ENCODE assay signal across 8 mouse cellular contexts in genomic region chr11:65269851-65270473, GRCm38 (mm10). TPM values are rescaled to one million over a fixed set of nuclear protein-coding genes. Genes with fewer than 3 reads are reported as not detected.
A peak's percentile ranks its signal among the peaks of the same experiment; 100 is the strongest.
DNase-seq lines count a peak whose midpoint lies in the region; TF ChIP-seq lines count a peak whose summit lies in the region.

TSS of gene Myocd (minus strand) at chr11:65269989.

- DNase-seq in gastrocnemius, postnatal 14 days: peak; percentile 11
- DNase-seq in gastrocnemius, adult 8-10 months (ENCODE audit: low spot score in 2 of 2): no peak
- peak; percentile 19 to 36 for DNase-seq in adrenal gland, postnatal 36 days
- peak; percentile 46 for DNase-seq in forelimb bud, embryonic 11.5 days (ENCODE audit: low read depth, low spot score)
- peak; percentile 8 for DNase-seq in hindlimb bud, embryonic 11.5 days (ENCODE audit: extremely low spot score, low read depth, low spot score)
- peak; percentile 76 for DNase-seq in midbrain, embryonic 10.5 days (ENCODE audit: low spot score)
- DNase-seq in frontal cortex, adult 2 months (ENCODE audit: extremely low spot score in 1 of 2, low spot score in 1 of 2): no peak

- H3K4me1 ChIP-seq in midbrain, embryonic 10.5 days: peaks cover 25% of the 10 kb centered on the region
- peaks cover 8% of the 10 kb centered on the region for H3K4me1 ChIP-seq in testis, adult 2 months (ENCODE audit: control insufficient read depth, insufficient read depth, low read length)

- no peaks in the 10 kb centered on the region for H3K36me3 ChIP-seq in midbrain, embryonic 10.5 days
- no peaks in the 10 kb centered on the region for H3K36me3 ChIP-seq in testis, adult 2 months (ENCODE audit: control insufficient read depth, insufficient read depth, low read length)

- H3K9me3 ChIP-seq in midbrain, embryonic 10.5 days (replicated peaks): no peaks in the 10 kb centered on the region

- TF ChIP-seq CTCF in testis, adult 2 months (IDR thresholded peaks at IDR 0.05; ENCODE audit: control insufficient read depth, insufficient read depth, insufficient replicate concordance, low read depth, low read length): no peak

- H3K27me3 ChIP-seq in midbrain, embryonic 10.5 days (ENCODE audit: low read depth, poor library complexity, severe bottlenecking): peaks cover 37% of the 10 kb centered on the region
- H3K27me3 ChIP-seq in testis, adult 2 months (ENCODE audit: control insufficient read depth, insufficient read depth, low read length): no peaks in the 10 kb centered on the region; the same call in 1 of the 2 replicates

- H3K4me3 ChIP-seq in midbrain, embryonic 10.5 days: peak within 1 kb of the TSS; percentile 63
- peak within 1 kb of the TSS; percentile 25 for H3K4me3 ChIP-seq in testis, adult 2 months (ENCODE audit: control insufficient read depth, low read depth, low read length)

- TF ChIP-seq POLR2A in testis, adult 2 months (IDR thresholded peaks at IDR 0.05; ENCODE audit: control insufficient read depth, low read depth, low read length): no peak

- intact Hi-C loops in gastrocnemius, postnatal 14 days (cut with DNase I; ENCODE audit: low total_unique reads): loop anchor here (10.0 kb wide), 1 partner anchor 265 kb away; no protein-coding TSS in a partner anchor

- under 1% methylated on average over 37 of the region's 37 CpGs for WGBS in midbrain, embryonic 10.5 days

- H3K27ac ChIP-seq in midbrain, embryonic 10.5 days (replicated peaks): peak within 1 kb of the TSS; percentile 55; the same call in 1 of the 2 replicates
- H3K27ac ChIP-seq in testis, adult 2 months (ENCODE audit: control insufficient read depth, insufficient read depth, low read depth, low read length): no peak within 1 kb of the TSS

RNA-seq across cellular contexts. Expression of gene Myocd, which starts in this region (rescaled TPM):
- total RNA-seq in gastrocnemius, postnatal 14 days (2021): 1 to 10 TPM; 1.4 to 1.7 TPM
- 1 to 10 TPM in 2 of 4 experiments, under 1 TPM in 2; 0.39 to 1.2 (median 0.92) TPM for total RNA-seq in gastrocnemius, adult 8-10 months (2022)
- under 1 TPM; 0.53 to 0.93 TPM for total RNA-seq in adrenal gland, postnatal 36 days (2021)
- polyA plus RNA-seq in midbrain, embryonic 10.5 days (2016; fragmentation: Nextera tagmentation; extraction: Ambion mirVana): 1.6 and 1.8 TPM in 2 replicates
- polyA plus RNA-seq in testis, adult 2 months (2012; rRNA removed): 0.43 and 1.1 TPM in 2 replicates
- 0.15 and 0.22 TPM in 2 replicates for polyA plus RNA-seq in frontal cortex, adult 2 months (2012; rRNA removed)

Comparison
In these comparisons a context has a peak if more than half of its experiments do, and no peak if none do; other contexts are left out.
1. DNase-seq: peak in gastrocnemius, postnatal 14 days (single experiment), forelimb bud, embryonic 11.5 days (single experiment), hindlimb bud, embryonic 11.5 days (single experiment) and midbrain, embryonic 10.5 days (single experiment); none in gastrocnemius, adult 8-10 months (0 of 2) and frontal cortex, adult 2 months (0 of 2).
2. Peak in DNase-seq in adrenal gland, postnatal 36 days; RNA of the gene not detected or under 1 TPM.